Mouse (Mus musculus) yolk sac, embryonic 10.5 days (tissue): ENCODE results near the gene Nfatc2ip.

ENCODE experiments used
- DNase-seq: peaks from one replicate; pipeline ENCODE4 v3.0.0-alpha.2; 2017; ENCODE audit warnings: low spot score

Gene Nfatc2ip

DNA sequence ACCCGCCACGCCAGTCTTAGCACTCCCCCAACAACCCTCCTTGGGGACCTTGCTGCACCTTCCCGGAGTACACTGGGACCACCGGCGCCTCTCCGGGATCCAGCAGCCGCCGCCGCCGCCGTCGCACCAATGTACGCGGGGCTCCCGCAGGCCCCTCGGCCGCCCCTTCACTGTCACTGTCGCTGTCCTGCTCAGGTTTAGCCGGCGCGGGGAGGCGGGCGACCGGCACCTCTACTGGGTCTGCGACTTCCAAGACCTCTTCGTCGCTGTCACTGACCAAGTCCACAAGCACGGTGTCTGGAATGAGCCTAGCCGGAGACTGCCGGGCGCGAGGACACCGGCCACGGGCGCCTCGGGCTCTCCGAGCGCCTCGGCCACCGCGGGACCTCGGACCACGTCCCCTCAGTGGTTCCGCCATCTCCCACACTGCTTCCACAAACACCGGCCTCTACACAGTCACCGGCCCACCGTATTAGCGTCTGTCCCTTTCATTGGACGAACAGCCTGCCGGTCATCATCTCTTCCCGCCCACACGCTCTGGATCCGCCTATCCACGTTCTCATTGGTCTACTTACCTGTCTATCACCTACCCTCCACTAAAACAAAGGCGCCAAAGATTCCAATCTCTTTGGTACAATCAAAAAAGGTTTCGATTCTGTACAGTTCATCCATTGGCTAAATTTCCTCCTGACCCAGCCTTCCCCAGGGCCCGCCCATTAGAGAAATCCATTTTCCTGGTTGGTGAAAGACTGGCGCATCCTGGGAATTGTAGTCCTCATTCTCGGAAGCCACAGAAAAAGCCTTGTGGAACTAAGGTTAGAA, at the start of gene Nfatc2ip:
Gene Nfatc2ip, minus strand, starts transcription at position 440 of the 822 bp plus-strand sequence.
- peak; percentile 97 for DNase-seq

DNA sequence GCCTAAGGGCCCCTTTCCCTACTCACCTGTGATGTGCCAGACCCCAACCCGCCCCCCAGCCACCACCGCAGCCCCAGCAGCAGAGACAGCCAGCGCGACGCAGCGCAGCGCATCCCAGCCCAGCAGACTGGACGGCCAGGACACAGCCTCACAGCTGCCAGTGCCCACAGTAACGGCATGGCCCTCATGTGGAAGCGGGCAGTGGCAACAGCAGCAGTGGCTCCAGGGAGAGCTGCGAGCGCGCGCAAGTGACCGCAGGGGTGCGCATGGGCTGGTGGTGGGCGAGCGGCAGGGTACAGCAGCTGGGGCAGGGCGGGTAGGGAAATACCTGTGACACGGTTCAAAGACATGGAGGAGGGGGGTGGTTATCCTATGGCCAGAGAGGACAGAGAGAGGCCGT, 49.7 kb upstream of the Nfatc2ip start:
- no peak for DNase-seq

GRCm38 (mm10) chr7:126445104-126445815, 48.7 kb upstream of the Nfatc2ip start:
- DNase-seq, result no peak

DNA sequence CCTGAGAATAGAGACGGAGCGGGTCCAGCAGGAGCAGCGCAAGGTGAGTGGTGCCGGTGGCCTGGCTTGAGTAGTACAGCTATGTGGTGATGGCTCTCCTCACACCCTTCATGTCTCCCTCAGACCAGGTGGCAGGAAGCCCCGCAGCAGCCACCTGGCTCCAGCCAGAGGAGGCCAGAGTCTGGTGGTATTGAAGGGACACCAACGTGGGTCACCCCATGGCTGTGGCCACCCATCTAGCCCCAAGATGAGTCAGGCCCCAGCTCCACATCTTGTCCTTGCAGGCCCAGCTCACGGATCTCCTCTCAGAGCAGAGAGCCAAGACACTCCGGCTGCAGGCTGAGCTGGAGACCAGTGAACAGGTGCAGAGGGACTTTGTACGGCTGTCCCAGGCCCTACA, 48.0 kb upstream of the Nfatc2ip start:
- DNase-seq, result no peak

GRCm38 (mm10) chr7:126443997-126444396, 47.5 kb upstream of the Nfatc2ip start:
- no peak for DNase-seq

DNA sequence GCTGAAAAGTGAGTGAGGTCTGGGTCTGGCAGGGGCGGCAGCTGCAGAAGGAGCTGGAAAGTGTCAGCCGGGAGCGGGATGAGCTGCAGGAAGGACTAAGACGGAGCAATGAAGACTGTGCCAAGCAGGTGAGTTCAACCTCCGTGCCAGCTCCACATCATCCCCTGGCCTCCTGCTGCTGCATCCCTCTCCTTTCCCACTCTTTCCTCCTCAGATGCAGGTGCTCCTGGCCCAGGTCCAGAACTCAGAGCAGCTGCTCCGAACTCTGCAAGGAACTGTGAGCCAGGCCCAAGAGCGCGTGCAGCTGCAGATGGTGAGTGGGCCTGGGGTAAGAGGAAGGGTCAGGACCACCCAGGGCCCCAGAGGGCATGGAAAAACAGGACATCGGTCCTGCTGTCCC, 43.6 kb upstream of the Nfatc2ip start:
- no peak for DNase-seq

DNA sequence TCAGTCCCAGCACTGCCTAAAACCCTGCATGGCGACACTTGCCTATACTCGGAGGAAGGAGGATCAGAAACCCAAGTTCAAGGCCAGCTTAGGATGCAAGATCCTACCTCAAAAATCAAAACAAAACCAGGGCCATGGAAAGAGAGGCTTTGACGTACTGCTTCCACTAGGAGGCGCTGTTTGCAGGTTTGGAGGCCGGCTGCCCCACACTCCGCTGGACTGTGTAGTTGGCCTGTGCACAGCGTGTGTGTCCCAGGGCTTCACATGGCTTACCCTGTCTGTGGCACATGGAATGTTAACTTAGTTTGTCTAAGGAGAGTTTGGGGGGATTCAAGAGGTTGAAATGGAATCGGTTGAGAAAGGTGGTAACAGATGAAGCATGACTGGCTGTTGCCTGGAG, 40.3 kb upstream of the Nfatc2ip start:
- peak; percentile 16 for DNase-seq

DNA sequence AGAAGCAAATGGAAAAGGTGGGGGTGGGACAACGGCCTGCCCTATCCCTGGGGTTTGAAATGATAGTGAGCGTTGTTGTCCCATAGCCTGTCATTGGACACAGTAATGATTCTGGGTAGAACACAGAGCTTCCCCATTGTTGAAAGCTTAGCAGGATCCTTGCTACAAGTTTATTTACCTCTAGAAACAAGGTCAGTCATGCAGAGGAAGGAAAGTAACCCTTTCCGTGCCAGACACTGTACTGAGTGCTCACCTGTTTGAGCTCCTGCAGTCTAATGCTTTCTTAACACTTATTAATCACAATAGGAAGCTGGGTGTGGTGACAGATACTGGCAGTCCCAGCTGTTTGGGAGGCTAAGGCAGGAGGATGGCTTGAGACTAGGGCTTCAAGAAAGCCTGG, 39.3 kb upstream of the Nfatc2ip start:
- DNase-seq, result no peak

GRCm38 (mm10) chr7:126434726-126435125, 38.2 kb upstream of the Nfatc2ip start:
- no peak for DNase-seq

- no peak for DNase-seq
Measured at GRCm38 (mm10) chr7:126430167-126430566, 33.6 kb upstream of the Nfatc2ip start.

DNA sequence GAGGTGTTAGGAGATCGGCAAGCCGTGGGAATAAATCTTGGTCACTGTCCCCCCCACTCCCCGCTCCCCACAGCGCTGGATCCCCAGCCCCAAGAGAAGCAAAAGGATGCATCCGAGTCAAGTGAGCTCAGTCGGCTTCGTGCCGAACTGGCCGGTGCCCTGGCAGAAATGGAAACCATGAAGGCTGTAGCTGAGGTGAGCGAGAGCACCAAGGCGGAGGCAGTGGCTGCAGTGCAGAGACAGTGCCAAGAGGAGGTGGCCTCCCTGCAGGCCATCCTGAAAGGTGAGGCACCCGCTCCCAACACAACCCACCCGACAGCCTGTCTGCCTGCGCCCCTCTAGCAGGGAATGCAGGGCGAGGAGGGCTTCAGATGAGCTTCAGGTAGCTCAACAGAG, 33.0 kb upstream of the Nfatc2ip start:
- no peak for DNase-seq

DNA sequence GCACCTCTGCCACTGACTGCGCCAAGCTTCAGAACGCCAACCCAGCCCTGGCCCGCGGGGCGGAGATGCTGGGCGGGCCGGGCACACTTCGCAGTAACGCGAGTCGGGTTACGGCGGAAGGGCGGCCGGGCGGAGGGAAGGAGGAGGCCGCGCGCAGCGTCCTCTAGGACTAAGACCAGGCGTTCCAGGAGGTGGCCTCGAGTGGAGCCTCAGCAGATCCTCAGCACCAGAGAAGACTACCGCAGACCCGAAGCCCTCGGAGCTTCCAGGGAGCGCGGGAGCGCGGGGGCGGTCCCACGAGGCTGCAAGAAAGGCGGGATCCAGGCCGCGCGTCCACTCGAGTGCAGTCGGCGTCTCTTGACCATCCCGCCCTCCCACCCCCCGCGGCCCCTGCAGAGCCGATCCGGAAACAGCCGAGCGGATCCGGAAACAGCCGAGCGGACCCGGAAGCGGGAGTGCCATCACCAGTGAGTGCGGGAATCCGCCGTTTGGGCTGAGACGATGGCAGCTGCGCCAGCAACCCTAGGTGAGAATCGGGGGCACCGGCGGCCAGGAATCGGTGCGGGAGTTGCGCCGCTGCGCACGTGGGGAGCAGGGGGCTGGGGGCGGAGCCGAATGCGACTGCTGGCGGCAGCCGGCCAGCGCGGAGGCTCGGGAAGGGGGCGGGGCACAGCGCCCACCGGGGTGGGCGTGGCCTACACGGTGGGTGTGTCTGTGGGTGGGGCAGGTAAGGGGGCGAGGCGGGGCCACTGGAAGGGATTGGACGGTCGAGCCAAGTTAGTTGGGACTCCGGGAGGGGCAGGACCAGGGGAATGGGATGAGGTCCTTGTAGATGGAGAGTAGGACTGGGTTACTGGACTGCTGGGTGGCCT, 32.3 kb upstream of the Nfatc2ip start, which contains the start of gene Rabep2:
Gene Rabep2, plus strand, starts transcription at position 129 of the 872 bp plus-strand sequence.
- DNase-seq, result peak; percentile 97

DNA sequence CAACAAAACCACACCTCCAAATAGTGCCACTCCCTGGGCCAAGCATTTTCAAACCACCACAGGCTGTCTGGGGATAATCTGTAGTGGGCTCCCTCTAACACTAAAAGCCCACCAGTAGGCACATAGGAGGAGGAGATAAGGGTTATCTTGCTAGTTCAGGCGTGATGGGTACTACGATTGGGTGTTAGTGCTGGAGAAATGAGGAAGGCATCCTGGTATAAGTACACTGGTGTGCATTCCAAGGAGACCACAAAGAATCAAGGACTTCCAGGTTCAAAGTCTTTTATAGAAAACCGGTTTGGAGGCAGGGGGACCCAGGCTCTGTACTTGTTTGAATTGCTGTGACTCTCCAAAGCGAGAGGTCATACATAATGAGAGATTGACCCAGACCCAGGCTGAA, 31.6 kb upstream of the Nfatc2ip start:
- DNase-seq, result no peak

DNA sequence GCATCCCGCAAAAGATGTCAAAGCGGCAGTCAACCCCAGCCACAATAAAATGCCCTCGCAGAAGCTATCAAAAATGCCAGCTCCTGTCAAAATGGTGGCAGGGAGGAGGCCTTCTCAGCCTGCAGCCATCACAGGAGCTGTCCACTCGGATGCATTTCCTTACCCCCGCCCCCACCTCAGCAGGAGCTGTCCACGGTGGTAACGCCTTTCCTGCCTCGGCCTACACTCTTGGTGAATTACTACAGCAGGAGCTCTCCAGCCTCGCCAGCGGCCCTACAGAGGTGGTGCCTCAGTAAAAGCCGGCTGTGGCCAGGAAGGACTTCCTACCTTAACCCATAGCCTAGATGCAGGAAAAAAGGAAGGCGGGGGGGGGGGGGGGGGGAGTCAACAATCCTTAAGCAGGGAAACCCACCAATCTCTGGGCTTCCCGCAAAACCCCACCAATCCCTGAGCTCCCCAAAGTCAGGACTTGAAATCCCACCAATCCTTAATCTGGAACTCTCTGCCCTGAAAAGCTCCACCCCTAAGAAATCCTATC, 30.9 kb upstream of the Nfatc2ip start:
- DNase-seq, result peak; percentile 68

GRCm38 (mm10) chr7:126424161-126424560, 27.6 kb upstream of the Nfatc2ip start:
- DNase-seq, result no peak

- no peak for DNase-seq
Measured at GRCm38 (mm10) chr7:126421756-126422155, 25.2 kb upstream of the Nfatc2ip start.

DNA sequence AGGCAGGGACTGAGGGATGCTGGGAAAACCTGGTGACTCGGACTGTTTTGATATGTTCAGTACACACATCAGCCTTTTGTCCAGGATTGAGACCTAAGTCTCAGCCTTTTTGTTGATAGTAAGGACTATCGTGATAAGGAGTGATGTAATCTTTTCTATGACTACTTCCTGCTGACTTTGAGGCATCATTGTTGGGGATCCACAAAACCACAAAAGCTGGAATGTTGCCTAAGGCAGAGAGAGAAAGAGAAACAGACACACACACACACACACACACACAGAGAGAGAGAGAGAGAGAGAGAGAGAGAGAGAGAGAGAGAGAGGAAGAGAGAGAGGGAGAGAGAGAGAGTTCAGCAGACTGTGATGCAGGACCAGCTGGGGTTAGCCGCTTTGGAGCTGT, 22.0 kb upstream of the Nfatc2ip start:
- no peak for DNase-seq

DNA sequence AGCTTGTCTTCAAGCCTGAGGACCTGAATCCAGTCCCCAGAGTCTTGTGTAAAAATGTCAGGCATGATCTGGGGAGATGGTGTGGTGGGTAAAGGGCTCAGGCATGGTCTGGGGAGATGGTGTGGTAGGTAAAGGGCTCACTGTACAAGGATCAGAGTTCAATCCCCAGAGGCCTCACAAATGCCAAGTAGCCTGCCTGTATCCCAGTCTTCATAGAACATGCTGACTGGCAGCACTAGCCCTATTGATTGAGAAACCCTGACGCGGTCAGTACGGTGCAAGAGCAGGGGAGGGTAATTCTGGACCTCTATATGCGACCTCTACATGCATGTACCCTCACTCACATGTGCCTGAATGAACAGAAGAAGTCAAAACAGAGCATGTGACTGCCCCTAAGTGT, 21.1 kb upstream of the Nfatc2ip start:
- DNase-seq, result no peak

GRCm38 (mm10) chr7:126417045-126417444, 20.5 kb upstream of the Nfatc2ip start:
- no peak for DNase-seq

DNA sequence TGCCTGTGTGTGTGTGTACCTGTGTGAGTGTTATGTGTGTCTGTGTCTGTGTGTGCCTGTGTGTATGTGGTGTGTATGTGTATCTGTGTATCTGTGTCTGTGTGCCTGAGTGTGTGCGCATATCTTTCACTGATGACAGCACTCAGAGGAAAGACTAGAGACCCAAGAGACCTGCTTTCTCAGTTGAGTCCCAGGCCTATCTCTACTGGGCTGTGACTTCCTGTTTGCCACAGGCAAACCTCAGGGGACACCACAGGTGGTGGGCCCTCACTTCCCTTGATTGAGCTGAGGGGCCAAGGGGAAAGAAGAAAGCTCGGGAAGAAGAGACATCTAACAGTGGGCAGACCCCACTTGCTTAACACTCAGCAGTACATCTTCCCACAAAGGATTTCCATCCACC, 20.1 kb upstream of the Nfatc2ip start:
- DNase-seq, result no peak

GRCm38 (mm10) chr7:126414725-126415124, 18.2 kb upstream of the Nfatc2ip start, which contains the start of gene Cd19:
TSS of gene Cd19 (minus strand) at chr7:126414889.
- DNase-seq, result no peak

DNA sequence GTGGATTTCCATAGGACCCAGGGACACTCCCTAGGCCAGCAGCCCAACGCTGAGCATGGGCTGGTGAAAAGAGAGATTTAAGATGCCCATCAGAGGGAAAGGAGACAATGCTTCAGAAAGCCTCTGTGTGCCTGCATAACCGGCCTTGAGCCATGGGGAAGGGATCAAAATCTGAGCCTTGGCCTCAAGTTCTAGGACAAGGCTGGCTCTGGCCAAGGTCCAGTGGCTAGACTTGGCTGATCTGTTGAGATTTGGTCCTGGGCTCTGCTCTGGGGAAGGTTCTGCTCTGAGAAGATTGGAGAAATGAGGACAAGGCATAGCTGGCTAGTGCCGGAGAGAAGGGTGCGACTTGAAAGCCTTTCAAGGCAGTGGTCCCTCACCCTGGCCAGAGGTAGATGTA, 14.5 kb upstream of the Nfatc2ip start:
- no peak for DNase-seq
